Mouse (Mus musculus): ENCODE data around the gene Lypla2. TPM values are rescaled to one million over a fixed set of nuclear protein-coding genes. Genes with fewer than 3 reads are reported as not detected.
"Not testable (repeated sequence)": the region's sequence is repeated elsewhere in the genome, so short reads cannot be mapped to it uniquely, and the experiment has no call there.

Lypla2 gene
- 10 to 100 TPM; 59.8 to 78.2 TPM for total RNA-seq (2021)
- 155 and 169 TPM in 2 replicates for polyA plus RNA-seq (2012; rRNA removed)
- long read RNA-seq, transcript Lypla2-201 (10 exons, 1,626 nt) = major isoform, 59 of 76 reads
- long read RNA-seq, partial matches to known transcripts = 14 of 76 reads
- long read RNA-seq, other reads (novel, unspliced or antisense) = 3 of 76 reads

- peak; percentile 93 for DNase-seq
Measured at GRCm38 (mm10) chr4:135972556-135972906, at the start of gene Lypla2. TSS of gene Lypla2 (minus strand) at chr4:135972626.

- peak; percentile 100 for DNase-seq
Measured at GRCm38 (mm10) chr4:136021549-136022047, 49.2 kb upstream of the Lypla2 start, which contains the start of gene Eloa. TSS of gene Eloa (minus strand) at chr4:136021763.

DNA sequence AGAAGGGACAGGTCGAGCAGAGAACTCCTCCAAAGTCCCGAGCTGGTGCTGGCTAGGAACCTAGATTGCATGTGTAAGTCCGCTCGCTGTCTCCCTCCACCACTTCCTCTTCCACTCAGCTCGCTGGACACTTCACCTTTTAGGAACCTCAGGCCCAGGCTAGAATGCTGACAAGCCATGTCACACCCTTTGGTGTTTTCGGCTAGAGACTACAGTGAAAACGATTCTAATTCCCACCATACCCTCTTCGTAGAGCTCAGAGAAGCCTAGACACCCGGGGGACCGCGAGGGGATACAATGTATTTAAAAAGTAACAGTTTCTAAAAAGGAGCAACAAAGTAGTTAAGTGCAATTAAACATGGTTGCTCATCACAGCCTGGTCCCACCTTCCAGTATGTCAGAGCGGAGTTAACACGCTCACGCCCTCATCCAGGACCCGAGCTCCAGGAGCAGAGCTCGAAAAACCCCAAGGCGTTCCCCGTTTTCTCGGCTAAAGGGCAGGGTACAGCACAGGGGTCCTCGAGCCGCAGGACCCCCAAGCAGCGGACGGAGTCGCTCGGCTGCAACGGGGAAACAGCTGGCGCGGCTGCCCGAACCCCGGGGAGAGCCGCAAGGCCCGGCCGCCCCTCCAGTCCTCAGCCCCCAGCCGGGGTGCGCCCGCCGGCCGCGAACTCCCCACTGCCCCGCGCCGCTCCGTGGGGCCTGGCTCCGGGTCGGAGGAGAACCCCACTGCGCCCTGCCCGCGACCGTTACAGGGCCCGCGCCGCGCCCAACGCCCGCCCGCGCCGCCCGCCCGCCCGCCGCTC, 48.5 kb upstream of the Lypla2 start:
- DNase-seq = peak; percentile 38

DNA sequence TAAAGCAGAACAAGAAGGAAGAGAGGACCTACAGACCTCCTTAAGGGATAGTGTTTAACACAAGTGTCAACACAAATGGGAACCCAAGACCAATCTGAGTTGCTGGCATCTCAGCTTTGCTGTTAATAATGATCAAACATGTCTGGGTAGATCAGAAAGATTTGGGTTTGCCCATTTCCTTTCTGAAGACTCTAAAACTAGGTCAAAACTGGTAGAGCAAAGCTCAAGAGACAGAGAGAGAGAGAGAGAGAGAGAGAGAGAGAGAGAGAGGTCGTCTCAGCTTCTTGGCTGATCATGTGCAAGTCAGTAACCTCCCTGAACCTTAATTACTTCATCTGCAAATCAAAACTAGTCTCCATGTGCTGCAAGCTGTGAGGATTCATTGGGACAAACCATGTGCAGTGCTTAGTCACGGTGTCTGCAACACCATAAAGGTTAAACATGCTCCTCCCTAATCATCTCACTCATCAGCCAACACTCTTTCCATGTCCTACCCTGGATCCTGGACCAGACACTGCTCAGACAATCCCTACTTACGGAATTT, 43.7 kb upstream of the Lypla2 start:
- no peak for DNase-seq

GRCm38 (mm10) chr4:136010586-136010985, 38.2 kb upstream of the Lypla2 start:
- no peak for DNase-seq

DNA sequence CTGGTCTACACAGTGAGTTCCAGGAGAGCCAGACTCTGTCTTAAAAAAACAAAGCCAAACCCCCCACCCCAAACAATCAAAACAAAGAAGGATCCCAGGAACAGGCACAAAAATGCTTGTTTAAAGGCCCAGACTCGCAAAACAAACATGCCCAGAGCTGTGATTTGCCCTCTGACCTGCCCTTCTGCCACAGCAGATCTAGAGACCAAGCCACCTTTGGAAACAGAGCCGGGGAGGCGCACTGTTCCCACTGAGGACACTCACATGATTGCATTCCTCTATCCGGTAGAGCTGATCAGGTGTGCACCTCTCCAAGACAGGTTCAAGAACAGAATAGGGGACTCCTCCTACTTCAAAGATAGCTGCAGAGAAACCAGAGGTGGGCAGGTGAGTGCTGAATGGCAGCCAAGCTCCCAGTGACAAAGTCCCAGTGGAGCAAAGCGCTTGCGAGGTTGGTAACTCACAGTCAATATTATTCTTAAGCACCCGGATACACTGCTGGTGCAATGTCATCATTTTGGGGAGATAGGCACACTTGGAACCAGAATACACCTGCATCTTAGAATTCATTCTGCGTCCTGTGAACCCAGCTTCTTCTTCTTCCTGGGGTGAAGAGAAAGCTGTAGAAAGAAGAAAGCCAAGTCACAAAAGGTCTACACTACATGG, 36.5 kb upstream of the Lypla2 start:
- DNase-seq = no peak

GRCm38 (mm10) chr4:136006821-136007220, 34.4 kb upstream of the Lypla2 start:
- DNase-seq = no peak

- no peak for DNase-seq
Measured at GRCm38 (mm10) chr4:136004921-136005320, 32.5 kb upstream of the Lypla2 start.

DNA sequence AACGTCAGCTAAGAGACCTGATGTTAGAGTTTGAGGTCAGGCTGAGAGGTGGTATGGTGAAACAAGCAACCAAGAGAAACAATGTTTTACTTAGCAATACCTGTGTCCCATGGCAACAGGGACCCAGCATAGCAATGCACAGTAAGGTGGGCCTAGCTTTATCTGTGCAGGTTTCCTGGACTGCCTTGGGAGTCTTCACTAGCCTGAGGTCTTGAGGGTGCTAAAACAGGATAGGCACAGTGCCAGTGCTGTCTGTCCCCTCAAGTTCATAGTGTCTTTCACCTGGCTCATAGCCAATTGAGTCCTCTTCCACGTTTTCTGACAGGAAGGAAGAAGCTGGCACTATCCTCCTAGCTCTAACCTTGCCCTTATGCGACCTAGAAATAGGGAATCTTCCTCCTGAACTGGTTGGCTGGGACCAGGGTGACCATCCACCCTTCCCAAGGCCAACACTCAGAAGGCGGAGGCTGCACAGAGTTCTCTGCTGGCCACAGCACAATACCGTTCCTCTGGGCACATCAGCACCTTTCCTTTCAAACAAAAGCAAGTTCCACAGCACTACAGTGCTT, 31.8 kb upstream of the Lypla2 start:
- peak; percentile 45 for DNase-seq

GRCm38 (mm10) chr4:135995118-135995517, 22.7 kb upstream of the Lypla2 start:
- no peak for DNase-seq

GRCm38 (mm10) chr4:135993941-135994340, 21.5 kb upstream of the Lypla2 start:
- no peak for DNase-seq

GRCm38 (mm10) chr4:135987714-135988113, 15.3 kb upstream of the Lypla2 start:
- no peak for DNase-seq

DNA sequence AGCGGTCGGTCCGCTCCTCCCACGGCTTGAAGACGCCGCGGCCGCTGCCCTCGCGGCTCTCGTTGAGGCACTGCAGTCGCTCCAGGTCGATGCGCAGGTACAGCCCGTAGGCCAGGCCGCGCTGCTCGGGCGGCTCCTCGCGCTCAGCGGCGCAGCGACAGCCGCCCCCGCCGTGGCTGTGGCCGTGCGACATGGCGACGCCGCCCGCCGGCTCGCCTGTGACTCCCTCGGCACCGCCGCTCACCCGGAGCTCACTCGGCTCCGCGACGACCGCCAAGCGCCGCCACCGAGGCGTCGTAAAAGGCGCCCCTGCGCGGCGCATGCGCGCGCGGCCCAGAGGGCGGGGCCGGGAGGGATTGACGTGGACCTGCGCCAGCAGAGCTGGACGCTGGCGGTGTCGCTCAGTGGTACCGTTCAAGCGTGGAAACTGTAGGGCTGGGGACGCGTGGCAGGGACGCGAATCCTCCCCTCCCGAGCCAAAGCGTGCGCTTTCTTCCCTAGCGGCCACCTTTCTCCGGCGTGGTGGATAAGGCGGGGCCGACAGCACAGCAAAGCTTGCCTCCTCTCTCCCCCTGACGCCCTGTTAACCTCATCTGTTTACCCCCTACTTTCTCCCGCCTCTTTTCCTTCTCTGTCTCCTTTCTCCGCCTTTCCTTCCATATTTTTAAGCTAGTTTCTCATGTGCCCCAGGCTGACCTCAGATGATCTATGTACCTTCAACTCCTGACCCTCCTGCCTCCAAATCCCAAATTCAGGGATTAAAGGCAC, 14.7 kb upstream of the Lypla2 start, which contains the start of gene Pithd1:
Gene Pithd1 (minus strand): TSS at position 322 of the 768 bp plus-strand sequence.
- peak; percentile 95 for DNase-seq

- DNase-seq = no peak
Measured at GRCm38 (mm10) chr4:135986301-135986942, 14.0 kb upstream of the Lypla2 start.

- DNase-seq = no peak
Measured at GRCm38 (mm10) chr4:135985769-135986168, 13.3 kb upstream of the Lypla2 start.

DNA sequence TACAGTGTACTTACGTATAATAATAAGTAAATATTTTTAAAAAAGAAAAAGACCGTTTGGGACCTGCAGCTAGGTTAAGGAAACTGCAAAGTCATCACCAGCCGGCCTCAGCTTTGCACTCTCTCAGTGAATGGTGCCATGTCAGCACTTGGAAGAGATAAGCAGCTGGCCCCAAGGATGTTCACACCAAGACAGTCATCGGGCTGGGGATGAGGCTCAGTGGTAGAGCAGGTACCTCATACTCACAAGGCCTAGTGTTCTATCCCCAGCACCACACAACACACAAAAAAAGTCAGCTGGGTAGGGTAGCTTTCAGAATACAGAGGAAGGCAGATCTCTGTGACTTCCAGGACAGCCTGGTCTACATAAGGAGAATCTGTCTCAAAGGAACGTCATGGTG, 12.8 kb upstream of the Lypla2 start:
- DNase-seq = no peak

DNA sequence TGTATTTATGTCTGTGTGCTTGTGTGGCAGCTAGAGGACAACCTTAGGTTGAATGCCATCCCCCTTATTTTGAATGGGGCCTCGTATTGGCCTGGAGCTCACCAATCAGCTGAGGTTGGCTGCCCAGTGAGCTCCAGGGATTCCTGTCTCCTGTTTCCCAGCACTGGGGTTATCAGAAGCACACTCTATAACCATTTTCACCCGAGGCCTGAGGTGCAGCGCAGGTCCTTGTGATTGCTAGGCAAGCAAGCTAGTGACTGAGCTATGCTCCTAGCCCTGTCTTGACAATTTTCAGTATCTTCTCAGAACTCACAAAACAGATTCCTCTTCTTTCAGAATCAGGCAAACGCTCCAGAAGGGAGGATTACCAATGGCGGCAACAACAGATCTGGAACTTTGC, 12.1 kb upstream of the Lypla2 start:
- no peak for DNase-seq

DNA sequence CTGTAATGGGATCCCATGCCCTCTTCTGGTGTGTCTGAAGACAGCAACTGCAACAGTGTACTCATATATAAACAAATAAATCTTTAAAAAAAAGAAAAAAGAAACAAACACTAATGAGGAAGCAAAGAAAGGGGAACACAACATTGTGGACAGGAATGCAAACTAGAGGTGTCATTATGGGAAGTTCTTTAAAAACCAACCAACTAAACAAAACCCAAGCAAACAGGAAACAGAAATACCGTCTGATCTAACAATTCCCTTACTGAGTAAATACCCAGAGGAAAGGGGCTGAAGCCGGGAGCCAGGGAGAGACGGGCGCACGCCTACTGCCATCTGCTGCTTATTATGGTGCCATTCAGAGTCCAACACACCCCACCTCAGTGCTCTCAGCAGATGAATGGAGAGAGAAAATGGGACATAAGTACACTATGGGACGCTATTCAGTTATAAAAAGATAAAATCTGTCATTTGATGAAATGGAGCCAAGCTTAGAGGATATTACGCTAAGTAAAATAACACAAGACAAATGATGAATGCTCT, 9.2 kb upstream of the Lypla2 start:
- DNase-seq = no peak

- not testable (repeated sequence) for DNase-seq
Measured at GRCm38 (mm10) chr4:135980223-135980622, 7.8 kb upstream of the Lypla2 start.

DNA sequence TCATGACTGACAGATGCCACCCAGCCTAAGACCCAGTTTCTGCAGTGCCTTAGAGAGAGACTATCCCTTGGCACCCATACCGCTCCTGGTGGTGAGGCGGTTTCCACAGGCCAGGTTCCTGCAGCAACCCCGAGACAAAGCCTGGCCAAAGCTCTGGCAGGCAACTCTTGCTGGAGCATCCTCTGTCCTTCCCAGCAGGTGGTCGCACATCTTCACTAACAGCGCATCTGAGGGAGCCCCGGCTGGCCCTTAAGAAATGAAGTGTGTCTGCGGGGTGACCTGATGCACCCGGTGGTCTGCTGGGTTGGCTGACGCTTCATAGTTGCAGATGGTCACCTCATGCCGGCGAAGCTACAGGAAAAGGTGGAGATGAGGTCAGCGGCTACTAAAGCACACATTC, 3.7 kb upstream of the Lypla2 start:
- DNase-seq = no peak

Data from adrenal gland, adult 2 months (tissue).